Mouse (Mus musculus): ENCODE results near the gene Ssbp4. TPM values are rescaled to one million over a fixed set of nuclear protein-coding genes. Genes with fewer than 3 reads are reported as not detected.
"Not testable (repeated sequence)": the region's sequence is repeated elsewhere in the genome, so short reads cannot be mapped to it uniquely, and the experiment has no call there.

The Ssbp4 gene
- polyA plus RNA-seq, 1 experiment: 110 TPM

DNA sequence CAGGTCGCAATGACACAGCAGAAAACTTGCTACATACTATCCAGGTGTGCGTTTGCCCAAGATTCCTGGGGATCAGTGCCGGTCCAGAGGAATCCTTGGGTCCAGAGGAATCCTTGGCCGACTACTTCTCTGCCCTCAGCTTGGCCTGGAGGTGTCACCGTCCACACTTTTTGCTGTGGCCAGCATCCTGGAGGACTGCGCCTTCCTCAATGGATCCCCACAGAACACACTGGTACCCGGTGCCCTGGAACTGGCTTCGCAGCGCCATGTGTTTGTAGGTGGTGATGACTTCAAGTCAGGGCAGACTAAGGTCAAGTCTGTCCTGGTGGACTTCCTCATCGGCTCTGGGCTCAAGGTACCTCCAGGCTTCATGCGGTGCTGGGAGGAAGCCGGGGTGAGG lies 12.9 kb downstream of the Ssbp4 start:
- DNase-seq (ENCODE audit: low read depth, low spot score): no peak
- WGBS: 97% methylated on average over 12 of the region's 12 CpGs

GRCm38 (mm10) chr8:70594621-70595564 lies 13.8 kb downstream of the Ssbp4 start:
- no peak for DNase-seq (ENCODE audit: low read depth, low spot score)
- 17% methylated on average over 82 of the region's 82 CpGs for WGBS

DNA sequence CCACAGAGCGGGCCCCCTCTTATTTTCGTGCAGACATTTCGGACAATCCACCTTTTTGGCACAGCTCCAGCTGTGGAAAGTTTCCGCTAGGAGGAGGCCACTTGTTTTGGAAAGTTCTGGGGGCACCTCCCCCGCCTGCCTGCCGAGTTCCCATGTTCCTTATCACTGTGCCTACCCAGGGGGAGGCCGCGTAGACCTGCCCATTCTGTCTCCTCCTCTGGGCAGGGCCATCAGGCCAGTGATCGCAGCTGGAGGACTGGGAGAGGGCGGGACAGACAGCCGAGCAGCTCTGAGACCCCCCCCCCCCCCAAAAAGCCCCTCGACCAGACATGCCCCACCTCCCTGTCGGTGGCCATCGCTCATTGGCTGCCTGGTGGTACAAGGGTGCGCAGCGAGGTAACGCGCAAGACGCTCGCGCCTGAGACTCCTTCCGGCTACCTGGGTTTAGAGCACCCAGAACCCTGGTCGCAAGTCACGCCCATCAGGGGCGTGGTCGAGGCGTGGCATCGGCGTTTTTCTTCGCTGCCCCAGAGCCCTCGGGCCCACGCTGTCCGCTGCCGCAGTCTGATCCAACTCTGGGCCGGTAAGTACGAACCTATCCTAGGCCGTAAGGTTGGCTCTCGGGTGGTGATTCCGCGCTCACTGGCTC lies 14.6 kb downstream of the Ssbp4 start, which contains the start of gene Isyna1:
Gene Isyna1 (plus strand): TSS at position 413 of the 649 bp plus-strand sequence.
- DNase-seq (ENCODE audit: low read depth, low spot score): peak; percentile 83
- WGBS: 1% methylated on average over 40 of the region's 40 CpGs

- 47% methylated on average over 8 of the region's 8 CpGs for WGBS
- DNase-seq (ENCODE audit: low read depth, low spot score): no peak
These were observed 15.5 kb downstream of the Ssbp4 start for GRCm38 (mm10) chr8:70593173-70593572.

DNA sequence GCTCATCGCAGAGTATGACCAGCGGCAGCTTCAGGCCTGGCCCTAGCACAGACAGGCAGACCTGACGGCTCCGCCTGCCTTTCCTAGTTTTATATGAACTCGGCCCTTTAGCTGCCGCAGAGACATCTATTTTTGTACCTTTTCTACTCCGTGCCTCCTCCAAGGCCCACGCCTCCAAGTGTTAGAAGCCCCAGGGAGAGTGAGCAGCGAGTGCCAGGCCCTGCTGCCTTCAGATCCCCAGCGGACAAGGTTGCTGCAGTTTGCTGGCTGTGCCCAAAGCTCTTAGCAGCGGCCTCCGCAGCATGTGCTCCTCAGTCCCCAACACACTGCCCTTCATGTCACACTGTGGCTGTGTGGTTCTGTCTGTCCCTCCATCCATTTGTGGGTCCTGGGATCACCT lies 17.1 kb downstream of the Ssbp4 start:
- 81% methylated on average over 12 of the region's 12 CpGs for WGBS
- no peak for DNase-seq (ENCODE audit: low read depth, low spot score)

DNA sequence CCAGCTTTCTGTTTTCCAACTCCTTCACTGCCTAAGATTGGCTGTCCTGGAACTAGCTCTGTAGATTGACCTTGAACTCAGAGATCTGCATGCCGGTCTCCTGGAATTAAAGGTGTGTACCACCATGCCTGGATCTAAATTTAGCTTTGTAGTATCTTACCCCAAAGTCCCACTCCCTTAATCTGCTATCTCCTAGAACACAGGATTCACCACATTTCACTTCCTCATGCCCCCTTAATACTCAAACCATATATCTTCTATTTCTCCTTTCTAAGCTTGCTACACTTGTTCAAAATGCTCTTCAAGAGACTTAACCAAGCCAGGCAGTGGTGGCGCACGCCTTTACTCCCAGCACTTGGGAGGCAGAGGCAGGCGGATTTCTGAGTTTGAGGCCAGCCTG lies 20.7 kb downstream of the Ssbp4 start:
- WGBS: 89% methylated on average over 4 of the region's 4 CpGs
- not testable (repeated sequence) for DNase-seq (ENCODE audit: low read depth, low spot score)

GRCm38 (mm10) chr8:70585258-70585652 lies 23.4 kb downstream of the Ssbp4 start:
- DNase-seq (ENCODE audit: low read depth, low spot score): no peak
- WGBS: 35% methylated on average over 7 of the region's 7 CpGs

DNA sequence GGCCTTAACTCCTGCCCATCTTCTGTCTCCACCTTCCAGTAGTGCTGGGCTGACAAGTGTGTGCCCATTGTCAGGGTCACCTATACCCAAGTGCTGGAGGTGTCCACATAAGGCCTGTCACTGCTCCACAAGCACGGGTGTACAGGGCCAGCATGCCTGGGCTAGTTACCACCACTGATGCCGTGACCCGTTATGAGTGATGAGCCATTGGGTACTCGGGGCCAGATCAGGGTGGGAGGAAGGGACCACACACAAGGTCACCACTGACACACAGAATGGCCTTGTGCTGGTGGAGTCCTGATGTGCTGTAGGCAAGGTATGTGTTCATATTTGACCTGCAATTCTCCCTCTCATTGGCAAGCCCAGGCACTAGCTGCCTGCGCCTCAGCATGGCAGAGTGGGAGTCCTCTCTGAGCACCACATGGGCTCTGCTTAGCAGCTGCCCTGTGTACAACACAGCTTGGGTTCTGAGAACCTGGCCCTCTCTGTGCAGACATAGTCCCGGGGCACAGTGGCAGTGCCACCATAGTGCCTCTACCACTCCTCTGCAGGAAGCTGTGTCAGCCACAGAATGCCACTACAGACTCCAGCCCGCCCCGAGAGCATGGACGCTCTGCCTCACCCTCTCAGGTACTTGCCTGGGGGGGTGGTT lies 23.9 kb downstream of the Ssbp4 start:
- no peak for DNase-seq (ENCODE audit: low read depth, low spot score)
- 88% methylated on average over 9 of the region's 9 CpGs for WGBS

DNA sequence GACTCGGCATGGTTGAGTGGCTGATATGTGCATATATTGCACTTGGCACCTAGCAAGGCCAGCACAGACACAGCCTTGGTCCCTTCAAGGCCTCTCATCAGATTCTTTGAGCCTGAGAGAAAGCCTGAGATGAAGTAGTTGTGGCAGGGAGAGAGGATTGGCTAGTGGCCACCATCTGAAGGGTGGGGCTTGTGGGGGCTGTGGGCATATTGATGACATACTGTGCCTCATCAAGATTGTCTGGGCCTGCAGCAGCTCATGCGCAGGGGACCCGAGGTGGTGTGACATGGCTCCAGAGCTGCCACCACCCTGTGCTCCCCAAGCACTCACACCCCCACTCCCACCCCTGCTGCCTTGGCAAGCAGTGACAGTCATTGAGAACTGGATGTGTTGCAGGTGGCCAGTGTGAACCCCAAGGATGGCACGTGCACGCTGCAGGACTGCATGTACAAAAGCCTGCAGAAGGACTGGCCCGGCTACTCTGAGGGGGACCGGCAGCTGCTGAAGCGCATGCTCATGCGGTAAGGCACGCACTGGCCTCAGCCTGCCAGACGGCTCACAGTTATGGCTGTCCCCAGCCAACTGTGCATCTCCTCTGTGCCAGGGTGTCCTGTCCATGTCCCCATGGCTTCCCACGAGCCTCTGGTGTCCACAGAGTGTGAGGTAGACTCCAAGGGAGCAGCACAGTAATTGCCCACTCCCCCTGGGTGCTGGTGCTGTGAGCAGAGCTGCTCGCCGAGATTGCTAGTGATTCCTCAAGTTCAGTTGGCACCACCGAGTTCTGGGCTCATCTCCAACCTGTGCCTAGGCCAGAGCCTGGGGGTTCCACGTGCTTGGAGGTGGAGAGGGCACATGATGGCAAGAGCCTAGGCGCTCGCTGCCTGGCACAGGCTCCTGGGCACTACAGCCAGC lies 24.9 kb downstream of the Ssbp4 start:
- no peak for DNase-seq (ENCODE audit: low read depth, low spot score)
- WGBS: 92% methylated on average over 18 of the region's 18 CpGs

- 89% methylated on average over 3 of the region's 3 CpGs for WGBS
- DNase-seq (ENCODE audit: low read depth, low spot score): no peak
These were observed 31.5 kb downstream of the Ssbp4 start for GRCm38 (mm10) chr8:70577207-70577606.

DNA sequence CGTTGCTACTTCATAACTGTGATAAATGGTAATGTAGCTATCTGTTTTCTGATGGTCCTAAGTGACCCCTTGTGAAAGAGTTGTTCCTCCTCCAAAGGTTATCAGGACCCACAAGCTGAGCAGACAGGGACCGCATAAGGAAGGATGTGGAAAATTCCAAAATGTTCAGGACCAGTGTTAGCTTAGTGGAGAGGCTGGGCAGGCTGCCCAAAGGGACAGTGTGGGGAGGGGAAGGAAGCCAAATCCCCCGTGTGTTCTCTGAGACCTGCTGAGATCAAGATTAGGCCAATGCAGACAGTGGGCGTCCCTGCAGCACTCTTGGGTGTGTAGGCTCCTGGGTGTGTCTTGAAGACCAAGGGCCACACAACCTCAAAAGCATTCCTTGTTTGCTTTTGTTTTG lies 33.8 kb downstream of the Ssbp4 start:
- DNase-seq (ENCODE audit: low read depth, low spot score): no peak
- 34% methylated on average over 4 of the region's 4 CpGs for WGBS

DNA sequence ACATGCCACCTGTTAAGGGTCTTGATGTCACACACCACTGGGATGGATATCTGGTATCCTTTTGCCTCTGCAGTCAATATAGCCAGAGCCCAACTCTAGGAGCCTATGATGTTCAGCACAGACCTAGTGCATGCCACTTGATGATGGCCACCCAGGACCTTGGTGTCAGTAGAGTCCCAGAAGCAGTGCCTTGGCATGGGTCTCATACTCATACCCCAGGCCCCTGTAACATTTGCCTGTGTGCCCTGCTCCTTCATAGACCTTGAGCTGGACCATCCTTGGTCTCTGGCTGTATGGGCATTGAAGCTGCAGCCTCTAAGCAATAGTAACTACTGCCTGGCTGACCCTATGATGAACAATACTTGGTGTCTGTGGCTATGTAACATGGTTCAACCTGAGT lies 34.4 kb downstream of the Ssbp4 start:
- no peak for DNase-seq (ENCODE audit: low read depth, low spot score)

DNA sequence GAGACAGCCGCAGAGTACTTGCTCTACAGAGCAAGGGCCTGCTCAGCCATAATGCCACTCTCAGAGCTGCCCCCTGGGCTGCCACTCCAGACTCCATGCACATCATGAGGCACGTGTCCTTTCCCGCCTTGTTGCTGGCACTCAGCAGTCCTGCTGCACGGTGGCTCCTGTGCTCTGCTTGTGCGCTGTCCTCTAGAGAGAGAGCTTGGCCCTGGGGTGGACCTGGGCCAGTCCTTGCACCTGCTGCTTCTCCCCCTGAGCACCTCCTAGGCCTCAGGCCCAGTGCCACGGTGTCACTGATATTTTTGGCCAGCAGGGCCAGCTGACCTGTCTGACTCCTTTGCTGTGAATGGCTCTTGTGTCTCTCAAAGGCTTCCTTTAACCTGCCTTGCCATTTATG lies 37.7 kb downstream of the Ssbp4 start:
- no peak for DNase-seq (ENCODE audit: low read depth, low spot score)
- 73% methylated on average over 6 of the region's 6 CpGs for WGBS

DNA sequence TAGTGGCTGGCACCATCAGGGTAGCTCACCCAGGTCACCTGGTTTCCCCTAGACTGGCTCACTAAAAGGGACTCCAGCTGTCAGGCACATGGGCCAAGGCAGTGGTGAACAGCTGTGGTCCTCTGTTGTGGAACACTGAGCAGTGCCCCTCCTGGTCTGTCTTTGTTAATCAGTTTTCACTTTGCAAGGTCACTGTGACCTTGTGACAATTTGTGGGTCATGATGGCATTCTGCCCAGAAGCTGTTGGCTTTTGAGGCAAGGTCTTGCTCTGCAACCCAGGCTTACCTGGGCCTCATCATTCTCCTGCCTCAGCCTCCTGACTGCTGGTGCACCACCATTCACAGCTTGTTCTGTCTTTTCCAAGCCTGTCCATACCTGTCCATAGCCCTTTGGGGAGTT lies 38.3 kb downstream of the Ssbp4 start:
- DNase-seq (ENCODE audit: low read depth, low spot score): no peak

DNA sequence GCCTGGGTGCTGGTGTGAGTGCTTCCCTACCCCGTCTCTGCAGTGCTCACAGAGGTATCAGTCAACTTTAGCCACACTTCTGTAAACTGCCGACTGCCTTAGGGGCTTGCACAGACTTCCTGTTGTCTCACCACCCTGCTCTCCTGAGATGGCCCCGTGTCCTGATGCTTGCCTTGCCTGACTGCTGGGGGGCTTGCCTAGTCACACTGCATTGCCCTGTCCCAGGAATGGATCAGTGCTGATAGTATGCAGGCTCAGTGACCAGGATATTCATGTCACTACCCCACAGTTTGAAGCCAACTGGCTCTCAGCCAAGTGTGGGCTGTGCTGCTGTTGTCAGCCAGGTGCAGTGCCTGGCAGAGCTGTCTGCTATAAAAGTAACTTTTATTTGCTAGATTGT lies 43.1 kb downstream of the Ssbp4 start:
- WGBS: 12% methylated on average over 3 of the region's 3 CpGs
- DNase-seq (ENCODE audit: low read depth, low spot score): peak; percentile 85

- 48% methylated on average over 3 of the region's 3 CpGs for WGBS
- no peak for DNase-seq (ENCODE audit: low read depth, low spot score)
These were observed 43.9 kb downstream of the Ssbp4 start for GRCm38 (mm10) chr8:70564696-70565235.

GRCm38 (mm10) chr8:70563763-70564387 lies 44.8 kb downstream of the Ssbp4 start:
- no peak for DNase-seq (ENCODE audit: low read depth, low spot score)
- 71% methylated on average over 6 of the region's 6 CpGs for WGBS

GRCm38 (mm10) chr8:70562802-70563201 lies 45.9 kb downstream of the Ssbp4 start:
- no peak for DNase-seq (ENCODE audit: low read depth, low spot score)
- 68% methylated on average over 3 of the region's 3 CpGs for WGBS

Data from large intestine, adult 2 months (tissue).